Mouse (Mus musculus): ENCODE data around the gene Prr12. TPM values are rescaled to one million over a fixed set of nuclear protein-coding genes. Genes with fewer than 3 reads are reported as not detected.

Gene Prr12
- total and polyA plus RNA-seq, 2 experiments from 2014 or later = 8.2 to 14.0 TPM

DNA sequence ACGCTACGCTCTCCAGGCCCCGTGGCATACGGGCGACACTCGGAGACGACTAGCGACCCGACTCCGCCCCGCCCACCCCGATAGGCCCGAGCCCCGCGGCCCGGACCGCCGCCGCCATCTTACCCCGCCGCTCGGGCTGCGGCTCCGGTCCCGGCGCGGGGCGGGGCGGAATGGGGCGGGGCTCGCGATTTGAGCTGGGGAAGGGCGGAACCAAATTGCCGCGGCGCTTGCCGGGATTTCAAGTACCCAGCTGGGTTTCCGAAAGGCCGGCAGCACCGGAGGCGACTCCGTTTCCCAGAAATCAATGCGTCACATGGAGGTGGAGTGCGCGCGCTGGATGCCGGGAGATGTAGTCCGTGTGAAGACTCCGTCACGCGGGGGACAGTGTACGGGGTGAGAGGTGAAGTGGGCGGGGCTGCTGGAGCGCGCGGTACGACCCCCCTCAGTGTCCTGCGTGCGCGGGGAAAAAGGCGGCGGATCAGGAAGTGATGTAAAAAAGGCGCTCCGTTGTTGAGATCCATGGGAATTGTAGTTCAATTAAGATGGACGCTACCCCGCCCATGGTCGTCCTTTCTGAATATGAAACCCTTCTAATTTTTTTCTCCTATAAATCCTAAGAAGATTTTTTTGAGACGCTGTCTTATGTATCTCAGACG is 36.6 kb downstream of the Prr12 start, which contains the start of gene Scaf1:
Gene Scaf1 (minus strand): TSS at position 407 of the 656 bp plus-strand sequence.
- H3K4me2 ChIP-seq (ENCODE audit: low read depth) = peak within 1 kb of the TSS; percentile 89
- H3K4me3 ChIP-seq (ENCODE audit: low read depth, low read length) = peak within 1 kb of the TSS; percentile 69
- DNase-seq (peak; percentile 99), ATAC-seq (peak; percentile 96)
- H3K27me3 ChIP-seq (ENCODE audit: insufficient read depth, low read length) = no peaks in the 10 kb centered on the region
- H3K9me3 ChIP-seq (ENCODE audit: low read length) = no peaks in the 10 kb centered on the region
- peak within 1 kb of the TSS; percentile 93 for H3K9ac ChIP-seq
- peak within 1 kb of the TSS; percentile 78 for H3K27ac ChIP-seq (ENCODE audit: low read depth, low read length)
- no peak for TF ChIP-seq CTCF (IDR thresholded peaks at IDR 0.05; ENCODE audit: low read depth)
- H3K36me3 ChIP-seq (ENCODE audit: insufficient read depth) = peaks cover 28% of the 10 kb centered on the region
- H3K4me1 ChIP-seq (ENCODE audit: insufficient read depth) = peaks cover 17% of the 10 kb centered on the region
- 1% methylated on average over 68 of the region's 69 CpGs for WGBS

DNA sequence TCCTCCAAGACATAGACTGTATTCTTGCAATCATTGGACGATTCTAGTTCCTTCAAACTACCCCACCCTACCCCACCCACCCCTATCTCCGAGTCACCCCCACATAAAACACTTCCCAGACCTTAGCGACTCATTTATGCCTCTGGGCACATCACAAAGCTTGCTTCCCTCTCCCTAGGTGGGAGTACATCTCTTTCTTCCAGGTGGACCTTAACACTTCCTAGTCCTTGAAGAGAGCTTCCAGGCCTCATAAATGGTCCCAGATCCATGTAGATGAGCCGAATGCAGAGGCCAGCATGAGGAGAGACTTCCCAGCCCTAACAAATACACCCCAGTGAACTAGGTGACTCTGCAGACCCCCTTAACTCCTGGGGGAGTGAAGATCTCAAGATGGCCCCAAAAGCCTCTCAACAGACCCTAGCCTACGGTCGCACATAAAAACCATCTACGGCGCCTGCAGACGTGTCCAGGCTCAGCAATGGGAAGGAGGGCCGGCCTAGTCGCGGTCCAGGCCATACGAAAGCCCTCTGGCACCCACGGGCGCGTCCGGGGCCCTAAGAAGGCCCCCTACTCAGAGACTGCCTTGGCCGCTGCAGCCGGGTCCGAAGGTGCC is 37.2 kb downstream of the Prr12 start:
- TF ChIP-seq CTCF (IDR thresholded peaks at IDR 0.05; ENCODE audit: low read depth) = no peak
- Histone ChIP-seq H3K4me2 (ENCODE audit: low read depth) (peak overlapping the region; percentile 71), H3K4me3 (ENCODE audit: low read depth, low read length) (peak overlapping the region; percentile 69), H3K9ac (peak overlapping the region; percentile 93), H3K27me3 (ENCODE audit: insufficient read depth, low read length) (no peaks in the 10 kb centered on the region), H3K9me3 (ENCODE audit: low read length) (no peaks in the 10 kb centered on the region), H3K36me3 (ENCODE audit: insufficient read depth) (peaks cover 29% of the 10 kb centered on the region), H3K27ac (ENCODE audit: low read depth, low read length) (peak overlapping the region; percentile 78), H3K4me1 (ENCODE audit: insufficient read depth) (peaks cover 17% of the 10 kb centered on the region)
- ATAC-seq (no peak), DNase-seq (no peak)
- WGBS = 3% methylated on average over 20 of the region's 20 CpGs

DNA sequence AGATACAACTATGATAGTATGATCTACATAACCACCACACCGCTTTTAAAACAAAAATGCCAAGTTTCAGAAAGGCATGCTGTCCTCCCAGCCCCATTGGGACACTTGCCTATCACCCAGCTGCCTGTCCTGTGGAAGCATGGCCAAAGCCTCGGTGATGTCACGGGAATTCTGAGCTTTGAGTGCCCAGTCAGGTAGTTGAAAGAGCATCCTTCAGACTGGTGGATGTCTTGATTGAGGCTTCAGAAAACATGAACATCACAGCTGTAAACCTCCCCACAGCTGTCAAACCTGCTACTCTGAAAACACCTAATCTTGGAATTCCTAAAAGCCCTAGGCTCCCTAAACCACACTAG is 38.6 kb downstream of the Prr12 start:
- WGBS = 95% methylated on average over 3 of the region's 3 CpGs
- Histone ChIP-seq H3K4me2 (ENCODE audit: low read depth) (no peak overlapping the region), H3K36me3 (ENCODE audit: insufficient read depth) (peaks cover 42% of the 10 kb centered on the region), H3K9me3 (ENCODE audit: low read length) (no peaks in the 10 kb centered on the region), H3K9ac (no peak overlapping the region), H3K27me3 (ENCODE audit: insufficient read depth, low read length) (no peaks in the 10 kb centered on the region), H3K4me1 (ENCODE audit: insufficient read depth) (peaks cover 17% of the 10 kb centered on the region), H3K27ac (ENCODE audit: low read depth, low read length) (no peak overlapping the region), H3K4me3 (ENCODE audit: low read depth, low read length) (no peak overlapping the region)
- TF ChIP-seq CTCF (IDR thresholded peaks at IDR 0.05; ENCODE audit: low read depth) = no peak
- DNase-seq (no peak), ATAC-seq (no peak)

DNA sequence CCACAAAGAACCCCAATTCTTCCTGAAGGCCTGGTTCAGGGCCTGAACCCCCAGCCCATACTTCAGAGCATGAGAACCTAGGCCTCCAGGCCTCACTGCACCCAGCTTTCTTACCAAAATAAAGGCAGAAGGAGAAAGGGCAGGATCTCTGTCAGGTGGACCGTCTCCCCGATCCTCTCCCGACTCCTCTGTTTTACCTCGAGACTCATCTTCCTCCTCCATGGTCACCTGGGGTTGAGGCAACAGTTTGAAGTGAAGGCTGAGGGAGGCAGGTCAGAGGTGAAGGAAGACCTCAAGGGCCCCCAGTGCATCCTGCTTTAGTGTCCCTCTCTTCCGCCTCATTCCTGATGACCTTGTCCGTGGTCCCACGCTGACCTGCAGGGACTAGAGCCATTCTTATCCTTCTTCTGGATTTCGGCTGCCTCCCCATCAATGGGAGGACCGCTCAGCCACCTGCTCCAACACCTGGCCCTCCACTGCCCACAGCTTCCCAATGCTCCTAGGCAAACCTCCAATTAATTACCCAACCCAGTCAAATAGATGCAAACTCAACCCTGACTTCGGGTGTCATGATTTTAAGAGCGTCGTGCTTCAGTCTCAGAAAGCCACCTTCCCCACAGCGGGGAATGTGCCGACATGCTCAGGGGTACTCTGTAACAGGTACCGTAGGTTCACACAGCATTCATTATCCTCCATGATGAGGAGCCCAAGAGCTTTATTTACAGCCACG is 39.1 kb downstream of the Prr12 start:
- DNase-seq (no peak), ATAC-seq (no peak)
- H3K9ac ChIP-seq = no peak overlapping the region
- H3K4me1 ChIP-seq (ENCODE audit: insufficient read depth) = peaks cover 17% of the 10 kb centered on the region
- TF ChIP-seq CTCF (IDR thresholded peaks at IDR 0.05; ENCODE audit: low read depth) = no peak
- 96% methylated on average over 16 of the region's 16 CpGs for WGBS
- peaks cover 48% of the 10 kb centered on the region for H3K36me3 ChIP-seq (ENCODE audit: insufficient read depth)
- H3K4me2 ChIP-seq (ENCODE audit: low read depth) = no peak overlapping the region
- no peak overlapping the region for H3K4me3 ChIP-seq (ENCODE audit: low read depth, low read length)
- no peak overlapping the region for H3K27ac ChIP-seq (ENCODE audit: low read depth, low read length)
- H3K9me3 ChIP-seq (ENCODE audit: low read length) = no peaks in the 10 kb centered on the region
- H3K27me3 ChIP-seq (ENCODE audit: insufficient read depth, low read length) = no peaks in the 10 kb centered on the region

GRCm38 (mm10) chr7:45012824-45013223 is 39.9 kb downstream of the Prr12 start:
- WGBS = 85% methylated on average over 4 of the region's 4 CpGs
- Histone ChIP-seq H3K4me3 (ENCODE audit: low read depth, low read length) (no peak overlapping the region), H3K9me3 (ENCODE audit: low read length) (no peaks in the 10 kb centered on the region), H3K9ac (no peak overlapping the region), H3K4me2 (ENCODE audit: low read depth) (no peak overlapping the region), H3K27ac (ENCODE audit: low read depth, low read length) (no peak overlapping the region), H3K4me1 (ENCODE audit: insufficient read depth) (peaks cover 17% of the 10 kb centered on the region), H3K27me3 (ENCODE audit: insufficient read depth, low read length) (no peaks in the 10 kb centered on the region), H3K36me3 (ENCODE audit: insufficient read depth) (peaks cover 55% of the 10 kb centered on the region)
- no peak for TF ChIP-seq CTCF (IDR thresholded peaks at IDR 0.05; ENCODE audit: low read depth)
- DNase-seq = no peak
- ATAC-seq = no peak

- no peak overlapping the region for H3K4me2 ChIP-seq (ENCODE audit: low read depth)
- no peaks in the 10 kb centered on the region for H3K27me3 ChIP-seq (ENCODE audit: insufficient read depth, low read length)
- no peaks in the 10 kb centered on the region for H3K9me3 ChIP-seq (ENCODE audit: low read length)
- no peak for TF ChIP-seq CTCF (IDR thresholded peaks at IDR 0.05; ENCODE audit: low read depth)
- peaks cover 63% of the 10 kb centered on the region for H3K36me3 ChIP-seq (ENCODE audit: insufficient read depth)
- 95% methylated on average over 6 of the region's 6 CpGs for WGBS
- ATAC-seq (no peak), DNase-seq (no peak)
- no peak overlapping the region for H3K9ac ChIP-seq
- H3K4me1 ChIP-seq (ENCODE audit: insufficient read depth) = peaks cover 15% of the 10 kb centered on the region
- no peak overlapping the region for H3K4me3 ChIP-seq (ENCODE audit: low read depth, low read length)
- H3K27ac ChIP-seq (ENCODE audit: low read depth, low read length) = no peak overlapping the region
Observed at GRCm38 (mm10) chr7:45012011-45012410, 40.7 kb downstream of the Prr12 start.

- Histone ChIP-seq H3K27me3 (ENCODE audit: insufficient read depth, low read length) (no peaks in the 10 kb centered on the region), H3K36me3 (ENCODE audit: insufficient read depth) (peaks cover 89% of the 10 kb centered on the region), H3K9me3 (ENCODE audit: low read length) (no peaks in the 10 kb centered on the region), H3K27ac (ENCODE audit: low read depth, low read length) (no peak overlapping the region), H3K9ac (no peak overlapping the region), H3K4me1 (ENCODE audit: insufficient read depth) (no peaks in the 10 kb centered on the region), H3K4me2 (ENCODE audit: low read depth) (no peak overlapping the region), H3K4me3 (ENCODE audit: low read depth, low read length) (no peak overlapping the region)
- 96% methylated on average over 19 of the region's 19 CpGs for WGBS
- ATAC-seq (no peak), DNase-seq (no peak)
- no peak for TF ChIP-seq CTCF (IDR thresholded peaks at IDR 0.05; ENCODE audit: low read depth)
Observed at GRCm38 (mm10) chr7:45008411-45008810, 44.3 kb downstream of the Prr12 start.
